Comparison of ENCODE assay signal across 8 mouse cellular contexts in genomic region chr5:122779277-122779834, GRCm38 (mm10). TPM values are rescaled to one million over a fixed set of nuclear protein-coding genes. Genes with fewer than 3 reads are reported as not detected.
DNase-seq lines count a peak whose midpoint lies in the region; ATAC-seq and TF ChIP-seq lines count a peak whose summit lies in the region.

TSS of gene Camkk2 (minus strand) at chr5:122779409.

- TF ChIP-seq EP300 in lung, postnatal 0 days (IDR thresholded peaks at IDR 0.05) = no peak

- H3K4me2 ChIP-seq in lung, postnatal 0 days (replicated peaks; ENCODE audit: low read depth, low read length) = peak within 1 kb of the TSS; percentile 97

- no peaks in the 10 kb centered on the region for H3K9me3 ChIP-seq in lung, postnatal 0 days (ENCODE audit: low read length)

- peak; percentile 78 for DNase-seq in MN1 (ENCODE audit: low spot score)
- peak; percentile 80 for DNase-seq in cerebellum, adult 8-10 months
- DNase-seq in forelimb bud, embryonic 11.5 days (ENCODE audit: low read depth, low spot score) = peak; percentile 86
- DNase-seq in heart, postnatal 4 days = peak; percentile 84
- DNase-seq in layer of hippocampus, adult 9-11 months = peak; percentile 90
- peak; percentile 94 for DNase-seq in lung, postnatal 0 days (ENCODE audit: low spot score)
- DNase-seq in ovary, postnatal 10 days (ENCODE audit: low spot score) = peak; percentile 66
- peak; percentile 66 to 80 for DNase-seq in thymus, postnatal 10 days (ENCODE audit: low spot score in 2 of 2)

- TF ChIP-seq CTCF in lung, postnatal 0 days (IDR thresholded peaks at IDR 0.05) = no peak

- peak; percentile 94 for ATAC-seq in lung, postnatal 0 days

- H3K27ac ChIP-seq in lung, postnatal 0 days (ENCODE audit: low read length) = peak within 1 kb of the TSS; percentile 90

- peak within 1 kb of the TSS; percentile 84 for H3K4me3 ChIP-seq in lung, postnatal 0 days (ENCODE audit: low read depth, low read length)

- no peaks in the 10 kb centered on the region for H3K36me3 ChIP-seq in lung, postnatal 0 days (ENCODE audit: insufficient read depth, low read length)

- H3K9ac ChIP-seq in lung, postnatal 0 days (replicated peaks; ENCODE audit: low read depth) = peak within 1 kb of the TSS; percentile 74

- WGBS in lung, postnatal 0 days = under 1% methylated on average over 43 of the region's 63 CpGs

- H3K27me3 ChIP-seq in lung, postnatal 0 days (replicated peaks; ENCODE audit: insufficient read depth, low read length) = no peaks in the 10 kb centered on the region

- H3K4me1 ChIP-seq in lung, postnatal 0 days (ENCODE audit: insufficient read depth, low read depth, low read length) = peaks cover 8% of the 10 kb centered on the region; the same call in 1 of the 2 replicates

RNA-seq across cellular contexts. Expression of gene Camkk2, which starts in this region (rescaled TPM):
- 10 to 100 TPM; 17.7 to 19.2 TPM for total RNA-seq in heart, postnatal 4 days (2021)
- 29.2 and 29.6 TPM in 2 replicates for polyA plus RNA-seq in lung, postnatal 0 days (2015; fragmentation: Nextera tagmentation; extraction: Ambion mirVana)

Comparison
In these comparisons a context has a peak if more than half of its experiments do, and no peak if none do; other contexts are left out.
1. Peak in every context shown above with its lines: DNase-seq, ATAC-seq, H3K4me3 ChIP-seq and H3K27ac ChIP-seq.